Mouse (Mus musculus) left cerebral cortex, adult 11 months (tissue): ENCODE measurements around the gene Txnrd1.

Experiments
- DNase-seq: peaks from one replicate; pipeline ENCODE4 v3.0.0; 2022; ENCODE audit warnings: low spot score

The Txnrd1 gene

GRCm38 (mm10) chr10:82866832-82867231 is 33.1 kb downstream of the Txnrd1 start:
- DNase-seq, result no peak

- DNase-seq, result no peak
These were observed 34.8 kb downstream of the Txnrd1 start for GRCm38 (mm10) chr10:82868418-82869086.

- no peak for DNase-seq
These were observed 41.7 kb downstream of the Txnrd1 start for GRCm38 (mm10) chr10:82875446-82875845.

- no peak for DNase-seq
These were observed 42.5 kb downstream of the Txnrd1 start for GRCm38 (mm10) chr10:82876076-82876796.

- DNase-seq, result no peak
These were observed 53.6 kb downstream of the Txnrd1 start for GRCm38 (mm10) chr10:82887354-82887753.

- DNase-seq, result no peak
These were observed 54.8 kb downstream of the Txnrd1 start for GRCm38 (mm10) chr10:82888576-82888975.

GRCm38 (mm10) chr10:82889447-82889973 is 55.8 kb downstream of the Txnrd1 start:
- no peak for DNase-seq

- DNase-seq, result no peak
These were observed 57.2 kb downstream of the Txnrd1 start for GRCm38 (mm10) chr10:82890936-82891335.

GRCm38 (mm10) chr10:82891427-82891826 is 57.7 kb downstream of the Txnrd1 start:
- no peak for DNase-seq

GRCm38 (mm10) chr10:82892442-82893055 is 58.8 kb downstream of the Txnrd1 start:
- DNase-seq, result no peak

- DNase-seq, result peak; percentile 39
These were observed 60.3 kb downstream of the Txnrd1 start for GRCm38 (mm10) chr10:82893872-82894650.

- DNase-seq, result no peak
These were observed 64.2 kb downstream of the Txnrd1 start for GRCm38 (mm10) chr10:82897936-82898335.

- DNase-seq, result no peak
These were observed 65.1 kb downstream of the Txnrd1 start for GRCm38 (mm10) chr10:82898893-82899292.

- no peak for DNase-seq
These were observed 66.2 kb downstream of the Txnrd1 start for GRCm38 (mm10) chr10:82899810-82900421.

- no peak for DNase-seq
These were observed 66.8 kb downstream of the Txnrd1 start for GRCm38 (mm10) chr10:82900546-82900945.

- peak; percentile 76 for DNase-seq
These were observed 67.7 kb downstream of the Txnrd1 start for GRCm38 (mm10) chr10:82901436-82901835.

- no peak for DNase-seq
These were observed 74.8 kb downstream of the Txnrd1 start for GRCm38 (mm10) chr10:82908526-82908925.

- DNase-seq, result peak; percentile 47
These were observed 75.6 kb downstream of the Txnrd1 start for GRCm38 (mm10) chr10:82909382-82909781.

- DNase-seq, result no peak
These were observed 76.4 kb downstream of the Txnrd1 start for GRCm38 (mm10) chr10:82910198-82910597.

- DNase-seq, result no peak
These were observed 79.5 kb downstream of the Txnrd1 start for GRCm38 (mm10) chr10:82913238-82913637.

GRCm38 (mm10) chr10:82913772-82914171 is 80.0 kb downstream of the Txnrd1 start:
- DNase-seq, result no peak

- DNase-seq, result no peak
These were observed 84.9 kb downstream of the Txnrd1 start for GRCm38 (mm10) chr10:82918675-82919074.
